Mouse (Mus musculus) stomach, postnatal 0 days (tissue): ENCODE measurements around the gene Nasp.
"Not testable (repeated sequence)": the region's sequence is repeated elsewhere in the genome, so short reads cannot be mapped to it uniquely, and the experiment has no call there.

Experiments used
- CTCF ChIP-seq: IDR thresholded peaks from 2 replicates; pipeline ENCODE4 v1.5.1; 2016; ENCODE audit warnings: antibody characterized with exemption, low read depth, mild to moderate bottlenecking, moderate library complexity
- EP300 ChIP-seq: optimal IDR thresholded peaks from 2 replicates; pipeline ENCODE3; 2016; ENCODE audit warnings: antibody characterized with exemption

GRCm38 (mm10) chr4:116674761-116675160 lies 47.0 kb upstream of the Nasp start:
- not testable (repeated sequence) for TF ChIP-seq CTCF, EP300
